Mouse (Mus musculus) erythroblast, embryonic 14.5 days (primary cell): ENCODE data around the gene Adat1.

Experiments
- GATA1 ChIP-seq: IDR thresholded peaks from 2 replicates; pipeline ENCODE4 v1.6.1; 2012; ENCODE audit warnings: low read length, inconsistent platforms, mixed read lengths
- TAL1 ChIP-seq: IDR thresholded peaks from 3 replicates; pipeline ENCODE4 v1.6.1; 2012; ENCODE audit warnings: low read length, inconsistent platforms, mixed read lengths

- no peak for TF ChIP-seq TAL1
- no peak for TF ChIP-seq GATA1
Measured at GRCm38 (mm10) chr8:111963546-111963945, 28.6 kb downstream of the Adat1 start.
